Mouse (Mus musculus) cerebellum, adult 9-10 months (tissue): Measurements from ENCODE around the gene Slc37a3.
"Not testable (repeated sequence)": the region's sequence is repeated elsewhere in the genome, so short reads cannot be mapped to it uniquely, and the experiment has no call there.

Experiments used
- DNase-seq: peaks from one replicate; pipeline ENCODE4 v3.0.0; 2022

Slc37a3 gene

DNA sequence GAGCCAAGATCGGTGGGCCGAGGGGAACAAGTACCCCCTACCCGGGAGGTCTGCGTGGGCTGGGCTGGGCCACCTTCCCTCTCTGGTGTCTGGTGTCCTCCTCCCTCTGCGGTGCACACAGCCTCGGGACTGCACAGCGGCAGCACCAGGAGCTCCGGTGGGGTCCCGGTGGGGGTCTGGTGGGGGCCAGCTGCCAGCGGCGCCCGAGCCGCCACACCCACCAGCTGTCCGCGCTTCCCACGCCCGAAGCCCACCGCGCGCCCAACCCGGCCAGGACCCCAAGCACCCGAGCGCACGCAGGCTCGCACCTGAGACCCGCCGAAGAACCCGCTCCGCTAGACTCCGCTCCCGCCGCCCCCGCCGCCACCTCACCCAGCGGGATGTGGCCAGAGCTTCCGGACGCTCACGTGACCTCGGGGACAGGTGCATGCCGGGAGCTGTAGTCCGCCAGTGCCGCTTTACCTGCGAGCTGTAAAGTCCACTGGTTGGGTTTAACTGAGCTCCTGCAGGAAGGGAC is at the start of gene Slc37a3:
Slc37a3 (minus strand) TSS at position 365 of the 517 bp plus-strand sequence.
- DNase-seq: peak; percentile 88

DNA sequence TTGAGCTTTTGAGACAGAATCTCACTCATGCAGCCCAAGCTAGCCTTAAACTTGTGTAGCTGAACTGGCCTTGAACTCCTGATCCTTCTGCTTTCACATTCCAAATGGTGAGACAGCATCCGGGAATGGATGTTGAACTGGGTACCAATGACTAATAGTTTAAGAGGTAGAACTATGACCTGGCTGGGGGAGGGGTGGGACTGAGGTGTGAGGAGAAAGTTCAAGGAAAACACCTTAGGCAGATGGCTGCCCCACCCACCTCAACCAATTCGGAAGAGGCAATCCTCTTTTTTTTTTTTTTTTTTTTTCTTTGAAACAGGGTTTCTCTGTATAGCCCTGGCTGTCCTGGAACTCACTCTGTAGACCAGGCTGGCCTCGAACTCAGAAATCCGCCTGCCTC is 49.2 kb upstream of the Slc37a3 start:
- DNase-seq: no peak

DNA sequence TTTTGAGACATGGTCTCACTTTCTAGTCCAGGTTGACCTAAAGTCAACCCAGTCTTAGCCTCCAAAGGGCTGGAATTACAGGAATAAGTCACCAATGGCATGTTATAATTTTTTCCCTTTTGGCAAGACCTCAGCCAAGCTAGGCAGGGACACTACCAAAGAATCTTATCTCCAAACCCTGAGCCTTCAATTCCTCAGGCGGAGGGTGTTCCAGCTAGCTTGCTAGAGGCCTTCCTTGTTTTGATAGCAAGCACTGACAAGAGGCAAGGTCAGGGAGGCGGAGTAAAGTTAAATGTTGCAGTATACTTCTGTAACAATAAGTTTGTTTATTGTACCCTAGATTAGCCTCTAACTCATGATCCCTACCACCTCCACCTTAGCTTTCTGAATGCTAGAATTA is 47.7 kb upstream of the Slc37a3 start:
- DNase-seq: no peak

DNA sequence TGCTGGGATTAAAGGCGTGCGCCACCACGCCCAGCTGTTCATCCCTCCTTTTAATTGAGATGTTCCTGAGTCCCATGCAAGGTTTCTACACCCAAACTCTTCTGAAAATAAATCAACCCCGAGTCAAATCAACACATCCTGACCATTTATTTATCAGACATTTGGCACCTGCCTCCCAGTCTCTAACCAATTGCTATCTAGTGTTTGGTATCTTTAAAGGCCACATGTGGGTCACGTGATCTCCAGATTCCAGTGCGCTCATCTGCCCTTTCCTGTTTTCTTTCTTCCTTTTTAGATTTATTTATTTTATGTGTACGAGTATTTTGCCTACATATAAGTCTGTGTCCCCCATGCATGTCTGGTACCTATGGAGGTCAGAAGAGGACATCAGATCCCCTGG is 46.2 kb upstream of the Slc37a3 start:
- no peak for DNase-seq

DNA sequence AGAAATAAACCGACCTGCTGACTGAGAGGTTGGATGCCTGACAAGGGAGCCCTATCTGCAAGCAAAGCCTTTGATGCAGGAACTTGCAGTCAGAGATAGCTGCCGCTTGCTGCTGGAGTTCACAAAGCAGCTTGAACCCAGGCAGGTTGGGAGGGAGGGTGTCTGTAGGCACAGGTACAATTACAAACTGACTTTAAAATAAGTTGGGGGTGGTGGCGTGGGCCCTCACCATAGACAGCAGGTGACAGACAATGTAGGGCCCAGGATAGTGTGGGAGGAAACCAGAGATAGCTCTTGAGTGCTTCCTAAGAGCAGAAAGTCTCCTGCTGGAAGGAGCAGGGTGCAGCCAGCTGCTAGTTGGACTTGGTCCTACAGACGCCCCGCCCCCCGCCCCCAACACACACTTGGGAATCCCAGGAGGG is 45.7 kb upstream of the Slc37a3 start:
- no peak for DNase-seq

DNA sequence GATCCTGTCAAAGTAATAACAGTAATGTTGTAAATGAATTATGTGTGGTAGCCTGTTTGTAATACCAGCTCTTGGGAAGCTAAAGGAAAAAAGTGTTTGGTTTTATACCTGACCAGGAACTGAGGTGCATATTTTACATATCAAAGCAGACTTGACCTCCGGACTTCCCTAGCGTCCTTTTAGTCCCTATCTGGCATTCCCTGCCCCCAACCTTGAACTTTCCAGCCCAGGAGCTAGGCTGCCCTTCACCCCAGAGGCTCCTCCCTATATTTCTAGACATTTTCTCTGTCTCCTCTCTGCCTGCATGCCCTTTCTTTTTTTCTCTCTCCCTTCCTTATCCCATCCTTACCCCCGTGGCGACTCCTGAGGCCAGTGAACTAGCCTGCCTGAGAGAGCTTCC is 43.4 kb upstream of the Slc37a3 start:
- DNase-seq: no peak

DNA sequence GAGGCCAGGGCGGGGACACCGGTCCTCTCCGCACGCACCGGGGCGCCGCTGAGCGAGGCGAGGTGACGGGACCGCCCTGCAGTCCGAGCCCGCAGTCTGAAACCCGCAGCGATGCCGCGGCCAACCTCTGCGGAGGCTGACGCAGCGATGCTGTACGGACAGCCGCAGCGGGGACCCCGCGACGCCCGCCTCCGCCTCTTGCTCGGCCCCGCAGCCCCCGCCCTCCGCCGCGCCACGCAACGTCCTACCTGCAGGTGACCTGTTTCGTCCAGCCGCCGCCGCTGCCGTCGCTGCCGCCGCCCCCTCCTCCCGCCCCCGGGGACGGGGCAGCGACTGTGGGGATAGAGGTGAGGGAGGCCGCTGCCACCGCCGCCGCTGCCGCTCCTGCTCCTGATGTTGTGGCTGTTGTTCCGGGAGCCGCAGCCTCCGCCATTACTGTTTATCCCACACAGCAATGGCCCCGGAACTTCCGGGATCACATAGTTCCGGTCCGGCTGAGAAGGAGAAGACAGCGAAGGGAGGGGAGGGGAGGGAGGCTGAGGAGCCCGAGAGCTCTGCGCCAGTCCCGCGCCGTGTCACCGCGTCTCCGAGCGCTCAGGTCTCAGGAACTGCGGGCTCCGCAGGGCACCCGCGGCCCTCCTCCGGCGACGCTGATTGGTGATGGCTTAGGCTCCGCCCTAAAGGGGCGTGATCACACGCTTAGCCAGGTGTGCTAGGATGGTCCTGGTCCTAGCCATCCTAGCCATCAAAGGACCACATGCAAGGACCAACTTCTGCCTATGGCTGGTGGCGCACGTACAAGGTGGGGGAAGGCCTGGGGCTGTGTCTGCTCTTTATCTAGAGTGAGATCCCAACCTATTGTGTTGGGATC is 42.6 kb upstream of the Slc37a3 start, which contains the start of gene Mkrn1:
Mkrn1 (minus strand) TSS at position 612 of the 871 bp plus-strand sequence.
- DNase-seq: peak; percentile 91

DNA sequence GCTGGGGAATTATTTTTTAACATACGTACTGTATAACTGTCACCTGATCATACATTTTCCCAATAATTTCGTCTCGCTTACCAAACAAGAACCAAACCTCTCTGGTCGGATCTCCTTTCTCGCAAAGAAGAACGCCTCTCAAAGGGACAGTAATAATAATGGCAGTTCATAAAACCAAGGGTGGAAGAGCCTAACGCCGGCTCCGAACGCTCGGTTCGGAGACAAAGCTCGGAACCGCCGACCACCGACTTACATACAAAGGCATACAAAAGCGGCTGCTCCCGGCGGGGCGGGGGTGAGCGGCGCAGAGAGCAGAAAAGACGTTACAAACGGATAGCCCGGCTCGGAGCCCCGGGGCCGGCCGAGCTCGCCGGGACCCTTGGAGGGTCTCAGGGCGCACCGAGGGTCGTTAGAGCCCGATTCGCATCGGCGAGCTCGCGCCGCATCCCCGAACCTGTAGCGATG is 41.9 kb upstream of the Slc37a3 start:
- DNase-seq: peak; percentile 68

DNA sequence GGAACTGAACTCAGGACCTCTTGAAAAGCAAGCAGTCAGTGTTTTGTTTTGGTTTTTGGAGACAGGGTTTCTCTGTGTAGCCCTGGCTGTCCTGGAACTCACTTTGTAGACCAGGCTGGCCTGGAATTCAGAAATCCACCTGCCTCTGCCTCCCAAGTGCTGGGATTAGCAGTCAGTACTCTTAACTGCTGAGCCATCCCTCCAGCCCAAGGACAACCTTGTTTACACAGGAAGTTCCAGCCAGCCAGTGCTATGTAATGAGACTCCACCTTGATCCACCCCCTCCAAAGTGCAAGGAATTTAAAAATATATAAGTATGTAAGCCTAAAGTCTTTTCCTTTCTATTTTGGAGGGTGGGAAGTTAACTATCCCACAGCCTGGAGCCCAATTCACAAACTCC is 39.2 kb upstream of the Slc37a3 start:
- not testable (repeated sequence) for DNase-seq

DNA sequence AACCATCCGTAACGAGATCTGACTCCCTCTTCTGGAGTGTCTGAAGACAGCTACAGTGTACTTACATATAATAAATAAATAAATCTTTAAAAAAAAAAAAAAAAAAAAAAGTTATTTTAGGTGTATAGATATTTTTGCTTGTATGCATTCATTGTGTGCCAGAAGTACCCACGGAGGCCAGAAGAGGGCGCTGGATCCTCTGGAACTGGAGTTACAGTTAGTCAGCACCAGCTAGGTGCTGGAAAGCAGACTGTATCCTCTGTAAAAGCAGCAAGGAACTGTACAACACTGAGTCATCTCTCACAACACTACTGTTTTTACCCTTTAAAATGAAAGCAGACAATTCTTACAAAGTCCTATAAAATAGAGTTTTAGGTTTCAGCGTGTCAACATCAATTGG is 38.3 kb upstream of the Slc37a3 start:
- peak; percentile 75 for DNase-seq

DNA sequence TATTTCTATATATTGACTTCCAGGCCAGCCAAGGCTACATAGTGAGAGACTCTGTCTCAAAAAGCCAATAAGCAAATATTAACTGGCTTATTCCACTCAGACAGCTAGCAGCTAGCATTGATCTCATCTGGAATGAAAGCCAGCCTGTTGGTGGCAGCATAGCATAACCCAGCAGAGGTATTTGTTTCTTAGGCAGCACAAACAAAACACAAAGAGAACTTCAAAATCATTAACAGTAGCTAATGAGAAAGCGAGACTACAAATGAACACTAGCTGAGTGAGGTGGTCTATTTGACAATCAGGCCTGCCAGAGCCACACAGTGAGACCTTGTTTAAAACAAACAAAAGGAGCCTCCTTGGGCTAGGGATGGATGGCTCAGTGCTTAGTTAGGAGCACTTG is 36.6 kb upstream of the Slc37a3 start:
- DNase-seq: no peak

DNA sequence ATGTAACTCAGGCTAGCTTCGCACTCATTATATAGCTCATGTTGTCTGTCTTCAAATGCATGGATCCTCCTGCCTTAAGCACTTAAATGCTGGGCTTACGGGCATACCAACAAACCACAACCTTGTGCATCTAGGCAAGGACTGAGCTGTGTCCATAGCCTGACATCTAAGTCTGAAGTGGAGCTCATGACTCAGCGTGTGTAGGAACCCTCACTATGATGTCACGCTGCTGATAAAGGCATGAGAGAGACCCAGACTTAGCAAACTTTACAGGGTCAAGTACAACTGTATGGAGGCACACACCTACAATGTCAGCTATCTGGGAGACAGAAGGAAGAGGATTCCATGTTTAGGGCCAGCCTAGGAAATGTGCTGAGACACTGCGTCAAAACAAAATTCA is 29.0 kb upstream of the Slc37a3 start:
- DNase-seq: no peak

DNA sequence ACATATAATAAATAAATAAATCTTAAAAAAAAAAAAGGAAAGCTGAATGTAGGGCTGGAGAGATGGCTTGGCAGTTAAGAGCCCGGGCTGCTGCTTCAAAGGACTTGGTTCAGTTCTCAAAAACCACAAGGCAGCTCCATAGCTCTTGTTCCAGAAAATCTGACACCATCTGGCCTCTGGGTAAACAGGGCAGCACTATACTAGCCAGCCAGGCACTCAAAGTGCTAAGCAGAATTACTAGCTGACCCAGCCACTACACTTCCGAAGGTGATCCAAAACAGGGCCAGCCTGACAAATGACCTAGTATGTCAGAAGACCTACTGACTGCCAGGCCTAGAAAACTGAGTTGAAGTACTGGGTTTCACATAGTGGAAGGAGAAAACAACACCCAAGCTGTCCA is 25.7 kb upstream of the Slc37a3 start:
- DNase-seq: peak; percentile 46

DNA sequence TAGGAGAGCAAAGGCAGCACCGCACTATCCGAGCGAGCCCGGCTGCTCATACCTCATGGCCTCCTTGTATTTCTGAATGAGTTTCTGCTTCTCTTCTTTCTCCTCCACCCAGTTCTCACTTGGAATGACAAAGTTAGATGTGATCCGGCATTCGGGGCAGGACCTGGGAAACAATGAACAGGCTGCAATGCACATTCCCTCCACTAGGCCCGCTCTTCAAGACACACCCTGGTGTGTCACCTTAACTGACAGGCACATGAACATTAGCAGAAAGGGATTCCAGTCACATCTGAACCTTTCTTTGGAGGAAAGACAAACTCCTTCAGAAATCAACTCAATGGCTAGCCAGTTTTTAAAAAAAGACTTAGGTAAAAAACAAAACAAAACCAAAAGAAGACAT is 22.9 kb upstream of the Slc37a3 start:
- DNase-seq: no peak

DNA sequence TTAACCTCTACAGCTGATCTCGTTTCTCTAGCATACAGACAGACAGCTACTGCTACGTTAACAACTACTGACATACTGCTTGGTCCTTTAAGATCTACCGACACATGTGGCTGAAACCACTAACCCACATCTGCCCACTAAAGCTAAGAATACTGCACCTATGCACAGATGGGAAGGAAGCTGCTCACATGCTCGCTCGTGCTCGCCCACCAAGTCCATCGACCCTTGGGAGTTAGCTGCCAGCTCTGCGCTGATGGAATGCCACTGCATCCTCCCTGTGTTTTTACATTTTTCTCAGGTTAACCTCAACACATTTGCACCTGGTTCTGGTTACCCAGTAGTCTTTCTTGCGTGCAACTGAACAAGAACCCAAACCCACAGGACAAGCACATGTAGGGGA is 20.9 kb upstream of the Slc37a3 start:
- no peak for DNase-seq

DNA sequence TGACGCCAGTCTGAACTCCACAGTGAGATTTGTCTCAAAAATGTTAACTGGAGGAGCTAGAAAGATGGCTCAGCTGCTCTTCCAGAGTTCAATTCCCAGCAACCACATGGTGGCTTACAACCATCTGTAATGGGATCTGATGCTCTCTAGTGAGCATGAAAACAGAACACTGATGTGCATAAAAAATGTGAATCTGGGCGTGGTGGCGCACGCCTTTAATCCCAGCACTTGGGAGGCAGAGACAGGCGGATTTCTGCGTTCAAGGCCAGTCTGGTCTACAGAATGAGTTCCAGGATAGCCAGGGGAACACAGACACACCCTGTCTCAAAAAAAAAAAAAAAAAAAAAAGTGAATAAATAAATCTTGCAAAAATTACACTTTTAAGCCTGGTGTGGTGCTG is 19.6 kb upstream of the Slc37a3 start:
- DNase-seq: no peak

DNA sequence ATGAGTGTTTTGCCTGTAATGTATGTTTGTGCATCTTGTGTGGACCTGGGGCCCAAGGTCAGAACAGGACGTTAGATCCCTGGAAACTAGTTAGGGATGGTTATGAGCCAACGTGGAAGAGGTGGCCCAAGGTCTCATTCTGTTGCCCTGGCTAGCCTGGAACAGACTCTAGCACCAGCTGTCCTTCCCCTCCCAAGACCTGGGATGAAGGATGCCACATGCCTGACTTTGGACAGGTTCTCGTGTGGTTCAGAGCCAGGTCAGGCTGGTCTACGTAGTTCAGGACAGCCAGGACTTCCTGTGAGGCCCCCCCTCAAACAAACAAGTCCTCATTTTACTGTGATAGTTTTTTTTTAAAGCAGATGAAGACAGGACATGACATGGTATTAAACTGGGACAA is 18.4 kb upstream of the Slc37a3 start:
- no peak for DNase-seq

DNA sequence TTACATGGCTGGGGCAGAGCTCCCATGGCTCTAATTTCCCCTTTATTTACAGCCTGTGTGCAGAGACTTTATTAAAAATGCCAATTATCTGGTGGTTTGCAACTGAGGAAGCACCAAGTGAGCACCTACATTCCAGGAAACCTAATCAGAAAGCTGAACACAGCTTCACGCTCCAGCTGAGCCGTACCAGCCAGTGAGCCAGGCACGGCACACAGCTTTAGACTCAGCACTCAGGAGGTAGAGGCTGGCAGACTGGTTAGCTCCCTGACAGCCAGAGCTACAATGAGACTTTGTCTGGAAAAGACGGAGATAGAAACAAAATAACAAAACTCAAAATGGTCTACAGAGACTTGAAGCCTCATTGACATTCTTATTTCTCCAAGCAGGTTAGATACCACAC is 18.0 kb upstream of the Slc37a3 start:
- no peak for DNase-seq

DNA sequence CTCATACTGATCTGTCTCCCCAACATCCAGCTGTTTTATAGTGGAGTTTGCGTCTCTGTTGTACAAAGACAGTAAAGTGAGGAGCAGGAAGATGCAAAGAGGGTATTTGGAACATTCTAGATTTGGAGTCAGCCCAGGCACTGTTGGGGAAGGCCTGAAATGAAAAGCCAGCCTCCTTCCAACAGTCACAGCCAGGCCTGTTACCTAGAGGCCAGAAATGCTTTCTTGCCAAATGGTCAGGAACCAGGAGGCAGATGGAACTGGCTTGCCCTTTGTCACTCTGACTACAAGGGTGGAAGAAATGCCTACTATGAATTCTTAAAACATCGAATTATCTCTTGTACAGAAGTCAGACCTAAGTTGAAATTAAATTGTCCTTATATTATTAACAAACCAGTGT is 12.5 kb upstream of the Slc37a3 start:
- DNase-seq: peak; percentile 51

DNA sequence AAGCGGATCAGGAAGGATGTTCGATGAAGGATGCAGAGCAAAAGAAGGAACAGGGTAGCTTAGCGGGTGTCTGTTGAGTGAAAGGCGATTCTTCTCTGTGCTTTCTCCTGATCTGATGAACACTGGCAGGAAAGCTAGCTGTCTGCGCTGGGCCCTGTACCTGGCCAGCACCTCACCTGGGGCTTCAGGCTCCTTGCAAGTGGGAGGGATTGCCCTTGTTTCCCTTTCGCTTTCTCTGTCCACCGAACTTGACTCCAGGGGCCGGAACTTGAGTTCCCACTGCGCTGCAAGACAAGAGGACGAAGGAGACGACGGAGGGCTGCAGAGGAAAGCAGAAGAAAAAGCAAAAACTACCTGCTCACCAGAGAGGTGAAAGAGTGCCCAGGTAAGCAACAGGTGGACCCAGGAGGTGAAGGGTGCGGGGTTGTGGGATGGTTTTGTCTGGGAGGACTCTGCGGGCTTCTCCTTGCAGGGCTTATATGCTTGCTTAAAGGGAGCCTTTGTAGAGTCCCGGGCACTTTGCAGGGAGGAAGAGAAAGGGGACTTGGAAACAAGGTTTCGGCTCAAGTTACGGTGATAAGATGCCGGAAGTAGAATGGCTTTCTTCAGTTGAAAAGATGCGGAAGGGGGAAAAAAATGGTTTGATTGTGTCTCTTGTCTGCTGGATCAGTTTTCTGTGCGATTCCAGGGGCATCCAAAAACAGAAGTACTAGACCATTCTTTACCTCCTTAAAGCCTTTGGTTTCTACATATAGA is 3.8 kb upstream of the Slc37a3 start, which contains the start of gene Rab19:
Rab19 (plus strand) TSS at position 51 of the 756 bp plus-strand sequence.
- DNase-seq: no peak

DNA sequence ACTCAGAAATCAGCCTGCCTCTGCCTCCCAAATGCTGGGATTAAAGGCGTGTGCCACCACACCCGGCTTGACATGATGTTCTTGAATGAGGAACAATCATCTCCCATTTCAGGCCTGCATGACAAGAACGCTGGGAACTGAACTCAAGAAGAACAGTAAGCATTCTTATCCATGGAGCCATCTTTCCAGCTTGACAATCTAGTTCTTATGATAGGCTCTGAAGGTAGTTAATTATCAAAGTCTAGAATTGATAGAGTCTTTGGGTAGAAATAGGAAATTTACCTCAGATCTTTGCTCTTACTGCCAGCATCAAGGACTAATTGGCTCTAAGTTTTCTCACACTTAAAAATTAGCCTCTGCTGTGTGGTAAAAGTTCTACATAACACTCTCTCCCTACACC is 2.8 kb upstream of the Slc37a3 start:
- DNase-seq: no peak

DNA sequence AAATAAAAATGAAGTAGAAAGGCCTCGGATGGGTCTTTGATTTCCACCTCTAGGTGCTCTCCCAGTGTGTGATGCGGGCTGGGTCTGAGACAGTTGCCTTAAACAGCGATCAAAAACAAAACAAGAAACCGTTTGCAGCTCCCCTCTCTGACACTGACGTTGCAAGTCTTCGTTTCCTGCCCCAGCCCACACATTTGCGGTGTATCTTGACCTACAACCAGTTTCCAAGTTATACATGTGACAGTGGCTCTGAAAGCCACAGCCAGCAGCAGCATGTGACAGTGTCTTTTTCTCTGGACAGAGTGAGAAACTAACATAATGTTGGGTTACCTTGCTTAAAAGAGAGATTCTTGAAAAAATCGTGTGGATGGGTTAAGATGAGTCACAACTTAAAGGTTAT is 2.3 kb upstream of the Slc37a3 start:
- no peak for DNase-seq

DNA sequence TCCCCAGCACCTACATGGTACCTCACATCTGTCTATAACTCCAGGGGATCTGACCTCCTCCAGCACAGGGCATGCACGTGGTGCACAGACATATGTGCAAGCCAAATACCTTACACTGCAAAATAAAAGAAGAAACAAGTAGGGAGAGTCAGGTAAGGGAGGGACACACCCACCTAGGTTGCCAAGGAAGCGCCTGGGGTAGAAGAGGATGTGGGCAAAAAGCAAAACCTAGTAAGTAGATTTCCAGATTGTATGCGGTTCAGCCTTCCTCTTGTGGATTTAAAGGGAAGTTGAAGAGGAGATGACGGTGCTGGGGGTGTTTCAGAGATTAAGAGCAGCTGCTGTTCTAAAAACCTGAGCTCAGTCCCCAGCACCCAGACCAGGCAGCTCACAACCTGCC is 1.7 kb upstream of the Slc37a3 start:
- no peak for DNase-seq
